Mouse (Mus musculus) midbrain, embryonic 12.5 days (tissue): ENCODE results near the gene Ctbp1. TPM values are rescaled to one million over a fixed set of nuclear protein-coding genes. Genes with fewer than 3 reads are reported as not detected.

Experiments
- ATAC-seq: fragments of 200-750 bp; cut with Nextera tagmentation; 2 replicates; pipeline ENCODE4 v1.8.0; 2017; ENCODE audit warnings: low read depth, moderate TSS enrichment, moderate library complexity; ENCODE audit not compliant: low FRiP score
- H3K27ac ChIP-seq: fragments of 300-500 bp; sonication (generic); replicated peaks from 2 replicates; pipeline ENCODE4 v1.5.1; 2016; ENCODE audit warnings: mild to moderate bottlenecking
- H3K27me3 ChIP-seq: fragments of 300-500 bp; sonication (generic); 2 replicates; pipeline ENCODE4 v1.6.1; 2016; ENCODE audit warnings: mild to moderate bottlenecking
- H3K36me3 ChIP-seq: fragments of 300-500 bp; sonication (generic); 2 replicates; pipeline ENCODE4 v1.6.1; 2016
- H3K4me1 ChIP-seq: fragments of 300-500 bp; sonication (generic); 2 replicates; pipeline ENCODE4 v1.6.1; 2016
- H3K4me2 ChIP-seq: fragments of 300-500 bp; sonication (generic); replicated peaks from 2 replicates; pipeline ENCODE4 v1.6.1; 2016; ENCODE audit warnings: mild to moderate bottlenecking, moderate library complexity
- H3K4me3 ChIP-seq: fragments of 300-500 bp; sonication (generic); 2 replicates; pipeline ENCODE4 v1.5.1; 2016; ENCODE audit warnings: mild to moderate bottlenecking
- H3K9ac ChIP-seq: fragments of 300-500 bp; sonication (generic); replicated peaks from 2 replicates; pipeline ENCODE4 v1.6.1; 2016; ENCODE audit warnings: mild to moderate bottlenecking, moderate library complexity
- H3K9me3 ChIP-seq: fragments of 300-500 bp; sonication (generic); 2 replicates; pipeline ENCODE4 v1.6.1; 2016; ENCODE audit warnings: mild to moderate bottlenecking
- WGBS: fragments of 180-500 bp; shearing (Covaris S2); methylation state at CpG from one replicate; pipeline ENCODE4 v1.1.7; 2016; 5-methylcytosine and 5-hydroxymethylcytosine counted together
- polyA plus RNA-seq: library from polyadenylated mRNA; unstranded; fragments of >200 nt; fragmentation: Nextera tagmentation; extraction: Ambion mirVana; gene quantifications from 2 replicates; pipeline ENCODE4 v1.2.1, GENCODE M21; 2016

Ctbp1 gene
- polyA plus RNA-seq: 570 and 571 TPM in 2 replicates

DNA sequence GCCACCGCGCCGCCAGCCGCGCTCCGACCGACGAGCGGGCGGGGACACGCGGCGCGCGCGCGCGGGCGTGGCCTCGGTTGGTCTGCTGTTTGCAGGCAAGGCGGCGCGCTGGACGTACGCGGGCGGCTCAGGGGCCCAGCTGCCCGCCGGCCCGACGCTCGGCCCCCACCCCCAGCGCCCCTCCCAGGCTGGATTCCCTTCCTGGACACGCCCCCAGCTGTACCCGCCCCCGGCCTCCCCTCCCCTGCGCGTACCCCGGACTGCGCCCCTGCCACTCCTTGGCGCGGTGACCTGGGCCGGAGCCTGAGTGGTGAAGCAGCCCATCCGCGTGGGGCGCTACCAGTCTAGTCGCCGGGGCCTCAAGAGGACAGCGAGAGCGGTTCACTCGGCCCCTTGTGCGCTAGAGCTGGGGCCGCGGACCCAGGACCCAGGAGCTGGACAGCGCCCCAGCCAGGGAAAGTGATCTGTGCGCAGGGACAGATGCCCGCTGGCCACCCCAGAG lies at the start of gene Ctbp1:
TSS of gene Ctbp1 (minus strand) at position 42 of the 502 bp plus-strand sequence.
- peak; percentile 90 for ATAC-seq
- Histone ChIP-seq H3K4me3 (peak within 1 kb of the TSS; percentile 87), H3K27me3 (no peaks in the 10 kb centered on the region), H3K9ac (peak within 1 kb of the TSS; percentile 92), H3K27ac (peak within 1 kb of the TSS; percentile 95), H3K4me2 (peak within 1 kb of the TSS; percentile 80), H3K4me1 (peaks cover 41% of the 10 kb centered on the region), H3K36me3 (peaks cover 10% of the 10 kb centered on the region), H3K9me3 (no peaks in the 10 kb centered on the region)
- under 1% methylated on average over 41 of the region's 57 CpGs for WGBS

DNA sequence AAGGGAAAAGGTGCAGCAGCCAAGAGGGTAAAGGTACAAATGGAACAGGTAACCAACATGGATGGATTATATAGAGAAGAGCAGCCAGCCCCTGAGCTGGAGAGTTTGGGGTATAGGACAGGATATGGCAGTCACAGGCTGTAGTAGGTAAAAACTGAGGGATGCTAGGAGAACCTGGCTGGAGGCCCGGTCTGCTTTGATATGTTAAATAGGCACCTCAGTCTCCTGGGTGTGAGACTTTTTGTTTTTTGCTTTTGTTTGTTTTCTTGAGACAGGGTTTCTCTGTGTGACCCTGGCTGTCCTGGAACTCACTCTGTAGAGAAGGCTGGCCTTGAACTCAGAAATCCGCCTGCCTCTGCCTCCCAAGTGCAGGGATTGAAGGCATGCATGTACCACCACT lies 49.7 kb upstream of the Ctbp1 start:
- peaks cover 7% of the 10 kb centered on the region; the same call in 1 of the 2 replicates for H3K9me3 ChIP-seq
- WGBS: 40% methylated on average over 2 of the region's 2 CpGs
- H3K4me3 ChIP-seq: no peak overlapping the region
- no peak overlapping the region for H3K4me2 ChIP-seq
- no peak overlapping the region for H3K27ac ChIP-seq
- no peaks in the 10 kb centered on the region for H3K36me3 ChIP-seq
- 0 out of 2 replicates have a peak, but pooled peaks cover 3% of the 10 kb centered on the region for H3K27me3 ChIP-seq
- no peaks in the 10 kb centered on the region for H3K4me1 ChIP-seq
- no peak overlapping the region for H3K9ac ChIP-seq
- no peak for ATAC-seq

DNA sequence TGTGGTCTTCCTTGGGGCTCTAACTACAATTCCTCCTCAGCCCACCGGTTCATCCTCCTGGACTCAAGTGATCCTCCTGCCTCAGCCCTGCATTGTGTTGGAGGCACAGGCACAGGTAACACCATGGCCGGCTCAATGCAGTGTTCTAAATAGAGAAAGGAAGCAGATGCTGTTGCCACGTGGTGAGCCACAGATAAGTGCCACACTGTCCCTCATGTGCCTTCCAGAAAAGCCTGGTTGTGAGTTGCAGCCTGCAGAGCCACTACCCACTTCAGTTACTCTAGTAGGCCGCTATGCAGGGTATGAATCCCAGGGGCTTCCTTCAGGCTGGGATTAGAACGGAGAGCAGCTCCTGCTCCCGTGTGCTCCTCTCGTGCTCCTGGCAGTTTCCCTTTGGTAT lies 37.4 kb upstream of the Ctbp1 start:
- no peaks in the 10 kb centered on the region for H3K9me3 ChIP-seq
- no peak overlapping the region for H3K4me2 ChIP-seq
- no peak overlapping the region for H3K27ac ChIP-seq
- ATAC-seq: no peak
- no peaks in the 10 kb centered on the region for H3K27me3 ChIP-seq
- no peaks in the 10 kb centered on the region for H3K36me3 ChIP-seq
- H3K4me1 ChIP-seq: no peaks in the 10 kb centered on the region
- H3K9ac ChIP-seq: no peak overlapping the region
- WGBS: 79% methylated on average over 7 of the region's 7 CpGs
- no peak overlapping the region for H3K4me3 ChIP-seq

DNA sequence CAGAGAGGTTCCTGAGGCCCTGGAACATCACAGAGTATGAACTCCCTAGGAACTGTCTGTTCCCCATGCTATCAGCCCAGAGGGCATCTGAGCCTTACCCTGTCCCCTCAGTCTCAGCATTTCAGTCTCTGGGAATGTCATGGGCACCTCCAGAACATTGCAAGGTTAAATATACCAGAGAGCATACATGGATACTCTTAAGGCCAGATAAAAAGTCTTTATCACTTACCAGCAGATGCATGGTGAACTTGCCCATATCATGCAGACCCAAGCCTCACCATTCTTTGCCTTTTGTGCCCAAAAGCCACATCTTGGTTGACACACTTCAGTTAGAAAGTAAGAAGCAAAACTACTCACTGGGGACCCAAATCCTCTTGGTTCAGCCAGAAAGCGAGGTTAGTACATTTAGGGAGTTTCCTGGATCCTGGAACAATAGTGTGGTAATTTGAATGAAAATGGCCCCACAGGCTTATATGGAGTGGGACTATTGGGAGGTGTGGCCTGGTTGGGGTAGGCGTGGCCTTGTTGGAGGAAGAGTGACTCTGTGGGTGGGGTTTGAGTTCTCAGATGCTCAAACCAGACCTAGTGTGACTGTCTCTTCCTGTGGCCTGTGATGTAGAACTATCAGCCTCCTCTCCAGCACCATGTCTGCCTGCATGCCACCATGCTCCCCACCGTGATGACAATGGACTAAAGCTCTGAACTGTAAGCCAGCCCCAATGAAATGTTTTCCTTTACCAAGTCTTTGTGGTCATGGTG lies 36.1 kb upstream of the Ctbp1 start:
- no peaks in the 10 kb centered on the region for H3K36me3 ChIP-seq
- H3K27me3 ChIP-seq: no peaks in the 10 kb centered on the region
- no peaks in the 10 kb centered on the region for H3K9me3 ChIP-seq
- no peak for ATAC-seq
- WGBS: 62% methylated on average over 3 of the region's 3 CpGs
- no peak overlapping the region for H3K27ac ChIP-seq
- H3K4me2 ChIP-seq: no peak overlapping the region
- H3K4me3 ChIP-seq: no peak overlapping the region
- H3K4me1 ChIP-seq: no peaks in the 10 kb centered on the region
- H3K9ac ChIP-seq: no peak overlapping the region

DNA sequence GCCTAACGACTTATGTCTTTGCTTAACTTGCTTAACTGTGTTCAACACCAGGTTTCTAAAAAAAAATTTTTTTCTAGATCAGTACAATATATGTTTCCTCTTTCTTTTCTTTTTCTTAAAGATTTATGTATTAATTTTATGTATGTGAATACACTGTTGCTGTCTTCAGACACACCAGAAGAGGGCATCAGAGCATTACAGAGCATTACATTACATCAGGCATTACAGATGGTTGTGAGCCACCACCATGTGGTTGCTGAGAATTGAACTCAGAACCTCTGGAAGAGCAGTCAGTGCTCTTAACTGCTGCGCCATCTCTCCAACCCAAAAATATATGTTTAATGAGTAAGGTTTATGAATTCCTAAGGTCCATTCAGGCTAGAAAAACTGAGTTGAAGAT lies 27.0 kb upstream of the Ctbp1 start:
- no peak for ATAC-seq

DNA sequence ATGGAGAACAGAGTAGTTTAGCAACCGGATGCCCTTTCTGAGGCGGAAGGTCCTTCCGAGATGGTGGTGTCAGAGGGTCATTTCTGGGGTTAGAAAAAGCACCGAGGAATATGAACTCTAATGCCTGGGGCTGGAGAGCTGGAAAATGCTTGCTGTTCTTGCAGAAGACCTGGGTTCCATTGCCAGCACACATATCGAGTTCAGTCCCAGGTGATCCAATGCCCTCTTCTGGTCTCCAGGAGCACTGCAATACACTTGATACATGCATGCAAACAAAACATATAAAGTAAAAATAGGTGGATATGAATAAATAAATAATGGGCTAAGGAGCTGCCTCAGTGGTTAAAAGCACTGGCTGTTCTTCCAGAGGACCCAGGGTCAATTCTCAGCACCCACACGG lies 22.4 kb upstream of the Ctbp1 start:
- no peak overlapping the region for H3K4me2 ChIP-seq
- ATAC-seq: no peak
- no peak overlapping the region for H3K27ac ChIP-seq
- no peak overlapping the region for H3K4me3 ChIP-seq
- H3K36me3 ChIP-seq: no peaks in the 10 kb centered on the region
- H3K9me3 ChIP-seq: no peaks in the 10 kb centered on the region
- 78% methylated on average over 6 of the region's 6 CpGs for WGBS
- H3K27me3 ChIP-seq: no peaks in the 10 kb centered on the region
- H3K4me1 ChIP-seq: no peaks in the 10 kb centered on the region
- no peak overlapping the region for H3K9ac ChIP-seq

More for the DNA sequence above, 27.0 kb upstream of the Ctbp1 start:
- Histone ChIP-seq H3K27me3 (no peaks in the 10 kb centered on the region), H3K36me3 (no peaks in the 10 kb centered on the region), H3K4me3 (no peak overlapping the region), H3K27ac (no peak overlapping the region), H3K9me3 (no peaks in the 10 kb centered on the region), H3K4me2 (no peak overlapping the region), H3K4me1 (no peaks in the 10 kb centered on the region), H3K9ac (no peak overlapping the region)
- 86% methylated on average over 2 of the region's 2 CpGs for WGBS

DNA sequence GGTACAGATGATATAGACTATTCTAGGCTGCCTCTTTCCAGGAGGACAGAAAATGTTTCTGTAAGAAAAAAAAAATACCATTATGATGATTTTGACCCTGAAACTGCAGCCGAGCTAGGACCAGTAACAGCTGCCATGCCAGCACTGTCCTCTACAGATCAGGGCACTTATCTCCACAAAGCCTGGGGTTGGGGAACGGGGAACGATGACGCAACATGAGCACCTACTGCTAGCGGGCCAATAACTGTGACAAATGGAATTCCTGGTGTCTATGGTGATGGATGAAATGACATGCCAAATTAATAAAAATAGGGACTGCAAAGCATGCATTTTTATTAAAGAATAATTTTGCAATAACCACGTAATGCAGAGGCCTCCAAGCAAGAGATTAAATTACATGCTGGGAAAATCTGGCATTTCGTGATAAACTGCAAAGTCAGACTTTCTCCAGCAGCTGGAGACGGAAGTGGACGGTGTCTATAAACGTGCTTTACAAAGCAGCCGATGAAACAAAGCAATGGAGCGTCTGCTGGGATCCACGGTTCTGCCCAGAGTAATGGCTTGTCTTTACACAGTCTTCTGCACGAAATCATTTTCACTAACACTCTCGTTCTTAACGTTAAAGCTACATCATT lies 19.1 kb upstream of the Ctbp1 start:
- 59% methylated on average over 16 of the region's 16 CpGs for WGBS
- no peak for ATAC-seq
- H3K9ac ChIP-seq: no peak overlapping the region

DNA sequence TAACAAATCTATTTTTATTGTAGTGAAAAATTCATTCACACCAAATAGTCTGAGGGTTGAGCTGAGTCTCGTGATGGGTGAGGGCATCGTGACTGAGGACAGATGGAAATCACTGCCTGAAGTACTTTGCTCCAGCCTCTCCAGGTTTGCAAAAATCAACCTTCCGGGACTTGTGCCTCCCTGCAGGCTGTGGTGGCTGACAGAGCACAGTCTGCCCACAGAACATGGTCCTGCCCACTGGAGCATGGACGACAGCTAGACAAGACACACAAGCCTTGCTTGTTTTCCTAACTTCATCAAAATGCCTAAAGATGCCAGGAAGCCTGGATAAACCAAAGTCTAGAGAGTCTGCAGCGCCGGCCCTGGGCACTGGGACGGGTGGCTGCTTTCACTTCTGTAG lies 9.2 kb upstream of the Ctbp1 start:
- Histone ChIP-seq H3K4me2 (no peak overlapping the region), H3K4me1 (peaks cover 4% of the 10 kb centered on the region; the same call in 1 of the 2 replicates), H3K9me3 (0 out of 2 replicates have a peak, but pooled peaks cover 4% of the 10 kb centered on the region), H3K27me3 (no peaks in the 10 kb centered on the region), H3K27ac (no peak overlapping the region), H3K36me3 (no peaks in the 10 kb centered on the region), H3K4me3 (no peak overlapping the region), H3K9ac (no peak overlapping the region)
- 78% methylated on average over 7 of the region's 7 CpGs for WGBS
- no peak for ATAC-seq

More for the DNA sequence above, 19.1 kb upstream of the Ctbp1 start:
- H3K36me3 ChIP-seq: no peaks in the 10 kb centered on the region
- H3K4me2 ChIP-seq: no peak overlapping the region
- no peaks in the 10 kb centered on the region for H3K9me3 ChIP-seq
- H3K27me3 ChIP-seq: no peaks in the 10 kb centered on the region
- no peak overlapping the region for H3K4me3 ChIP-seq
- H3K27ac ChIP-seq: no peak overlapping the region
- 0 out of 2 replicates have a peak, but pooled peaks cover 3% of the 10 kb centered on the region for H3K4me1 ChIP-seq

DNA sequence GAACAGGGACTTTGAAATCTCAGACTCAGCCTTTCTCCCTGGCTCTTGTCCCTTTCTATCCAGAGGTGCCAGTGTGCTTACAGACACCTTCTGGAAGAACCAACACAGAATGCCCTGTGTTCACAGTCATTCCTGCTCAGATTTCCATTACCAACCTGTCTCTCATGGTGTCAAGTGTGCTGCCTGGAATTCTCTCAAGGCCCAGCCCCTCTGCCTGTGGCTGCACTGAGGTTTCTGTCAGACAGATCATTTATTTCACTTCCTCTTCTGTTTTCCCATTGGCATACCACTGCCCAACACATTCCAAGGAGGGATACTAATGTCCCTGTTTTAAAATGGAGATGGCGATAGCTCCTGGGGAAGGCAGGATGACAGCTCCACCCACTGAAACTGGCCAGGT lies 6.6 kb upstream of the Ctbp1 start:
- no peak overlapping the region for H3K4me2 ChIP-seq
- no peaks in the 10 kb centered on the region for H3K4me1 ChIP-seq
- 76% methylated on average over 1 of the region's 1 CpGs for WGBS
- H3K9ac ChIP-seq: no peak overlapping the region
- no peaks in the 10 kb centered on the region for H3K9me3 ChIP-seq
- ATAC-seq: no peak
- H3K27me3 ChIP-seq: no peaks in the 10 kb centered on the region
- H3K4me3 ChIP-seq: no peak overlapping the region
- H3K36me3 ChIP-seq: no peaks in the 10 kb centered on the region
- H3K27ac ChIP-seq: no peak overlapping the region

DNA sequence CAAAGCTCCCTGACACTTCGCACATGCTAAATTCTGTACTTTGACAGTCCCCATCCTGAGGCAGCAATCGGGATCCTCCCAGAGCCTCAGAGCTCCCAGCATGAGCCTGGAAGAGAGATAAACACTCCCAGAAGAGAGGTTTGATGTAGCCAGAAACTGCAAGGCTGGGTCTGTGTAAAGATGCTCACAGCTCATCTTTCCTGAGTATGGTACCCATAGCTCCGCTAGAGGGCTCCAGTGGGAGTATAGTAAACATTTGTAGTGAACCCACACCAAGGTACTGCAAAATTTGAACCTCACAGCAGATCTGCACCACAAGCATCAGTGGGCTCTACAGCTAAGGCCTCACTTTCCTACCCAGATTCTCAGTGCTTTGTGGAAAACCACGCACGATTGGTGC lies 4.2 kb upstream of the Ctbp1 start:
- Histone ChIP-seq H3K36me3 (no peaks in the 10 kb centered on the region), H3K27me3 (no peaks in the 10 kb centered on the region), H3K27ac (no peak overlapping the region), H3K4me2 (no peak overlapping the region), H3K9me3 (no peaks in the 10 kb centered on the region), H3K4me3 (no peak overlapping the region), H3K9ac (no peak overlapping the region), H3K4me1 (peaks cover 5% of the 10 kb centered on the region; the same call in 1 of the 2 replicates)
- WGBS: 51% methylated on average over 5 of the region's 5 CpGs
- no peak for ATAC-seq

DNA sequence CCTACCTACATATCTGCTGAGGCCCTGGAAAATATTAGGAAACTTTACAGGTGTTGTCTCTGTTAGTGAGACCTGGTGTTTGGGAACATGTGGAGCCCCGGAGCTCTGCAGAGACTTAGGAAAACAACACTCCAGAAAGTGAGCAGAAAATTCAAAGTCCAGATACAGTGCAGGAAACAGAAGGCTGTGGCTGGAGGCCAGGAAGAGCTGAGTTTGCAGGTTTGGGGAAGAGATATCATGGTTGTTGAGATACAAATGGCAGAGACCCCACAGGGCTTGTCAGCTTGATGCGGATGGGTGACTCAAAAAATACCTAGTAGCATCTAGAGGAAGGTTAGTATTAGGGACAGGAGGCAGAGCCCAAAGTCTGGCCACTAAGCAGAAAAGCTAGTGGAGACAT lies 2.5 kb upstream of the Ctbp1 start:
- H3K4me3 ChIP-seq: no peak overlapping the region
- WGBS: 76% methylated on average over 2 of the region's 2 CpGs
- peaks cover 6% of the 10 kb centered on the region for H3K36me3 ChIP-seq
- no peaks in the 10 kb centered on the region for H3K27me3 ChIP-seq
- ATAC-seq: no peak
- H3K4me2 ChIP-seq: no peak overlapping the region
- H3K9ac ChIP-seq: no peak overlapping the region
- H3K27ac ChIP-seq: no peak overlapping the region
- H3K4me1 ChIP-seq: peaks cover 20% of the 10 kb centered on the region
- H3K9me3 ChIP-seq: no peaks in the 10 kb centered on the region

DNA sequence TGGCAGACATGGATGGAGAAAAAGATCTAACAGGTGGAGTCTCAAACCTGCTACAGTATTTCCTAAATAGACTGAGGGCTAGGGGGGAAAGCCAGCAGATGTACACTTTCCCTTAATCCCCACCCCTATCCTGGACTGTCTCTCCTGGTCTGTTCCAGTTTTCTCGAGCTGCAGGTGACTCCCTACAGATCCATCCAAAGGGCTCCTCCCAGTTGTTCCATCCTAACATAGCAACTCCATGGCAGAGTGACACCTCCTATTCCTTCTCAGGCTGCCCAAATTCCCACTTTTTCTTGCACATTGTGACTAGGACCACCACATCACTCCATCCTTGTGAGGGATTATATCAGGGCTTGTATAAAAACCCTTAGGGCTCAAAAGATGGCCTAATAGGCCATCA lies 960 bp upstream of the Ctbp1 start:
- H3K36me3 ChIP-seq: peaks cover 10% of the 10 kb centered on the region
- H3K27me3 ChIP-seq: no peaks in the 10 kb centered on the region
- ATAC-seq: no peak
- H3K4me3 ChIP-seq: peak overlapping the region; percentile 87
- peaks cover 35% of the 10 kb centered on the region for H3K4me1 ChIP-seq
- WGBS: 26% methylated on average over 1 of the region's 1 CpGs
- H3K27ac ChIP-seq: no peak overlapping the region
- no peaks in the 10 kb centered on the region for H3K9me3 ChIP-seq
- H3K9ac ChIP-seq: peak overlapping the region; percentile 92; the same call in 1 of the 2 replicates
- H3K4me2 ChIP-seq: peak overlapping the region; percentile 57
